Mouse (Mus musculus) cortical plate, adult 2 months (tissue): ENCODE results near the gene Irf2bpl. TPM values are rescaled to one million over a fixed set of nuclear protein-coding genes. Genes with fewer than 3 reads are reported as not detected.
A peak's percentile ranks its signal among the peaks of the same experiment; 100 is the strongest.

Experiments
- H3K27ac ChIP-seq: fragments of 200-500 bp; 2 replicates; pipeline ENCODE4 v1.5.1; 2012; ENCODE audit warnings: low read length, control low read depth, inconsistent platforms; ENCODE audit not compliant: insufficient read depth
- H3K4me1 ChIP-seq: fragments of 200-500 bp; 2 replicates; pipeline ENCODE4 v1.6.1; 2011; ENCODE audit warnings: low read length; ENCODE audit not compliant: control insufficient read depth, insufficient read depth
- H3K4me3 ChIP-seq: fragments of 200-500 bp; 2 replicates; pipeline ENCODE4 v1.5.1; 2011; ENCODE audit warnings: mild to moderate bottlenecking, low read length, control low read depth; ENCODE audit not compliant: insufficient read depth
- CTCF ChIP-seq: fragments of 200-500 bp; IDR thresholded peaks from 2 replicates; pipeline ENCODE4 v1.5.1; 2011; ENCODE audit warnings: mild to moderate bottlenecking, control low read depth, low read length; ENCODE audit not compliant: insufficient read depth; ENCODE audit errors: extremely low read depth
- POLR2A ChIP-seq: fragments of 200-500 bp; IDR thresholded peaks from 2 replicates; pipeline ENCODE4 v1.6.1; 2011; ENCODE audit warnings: mild to moderate bottlenecking, low read length, control low read depth; ENCODE audit not compliant: insufficient read depth; ENCODE audit errors: extremely low read depth
- polyA plus RNA-seq: library from polyadenylated mRNA; depleted of rRNA; stranded (reverse); fragments of >200 nt; gene quantifications from 2 replicates; pipeline ENCODE4 v1.2.3, GENCODE M21; 2012; rRNA removed

The Irf2bpl gene
- polyA plus RNA-seq, 1 experiment = 37.1 TPM

GRCm38 (mm10) chr12:86831591-86832550 is 52.7 kb downstream of the Irf2bpl start:
- H3K4me3 ChIP-seq = no peak overlapping the region
- TF ChIP-seq POLR2A (no peak), CTCF (no peak)
- peaks cover 4% of the 10 kb centered on the region for H3K4me1 ChIP-seq
- H3K27ac ChIP-seq = 0 out of 2 replicates have a peak overlapping the region, but pooled peaks have one; percentile 56

Other genes starting within 250 kb of the Irf2bpl start
- 14.7 and 15.8 TPM in 2 replicates for gene Vash1, start 206.1 kb downstream of the Irf2bpl start, polyA plus RNA-seq
- gene Angel1, start 158.3 kb downstream of the Irf2bpl start, polyA plus RNA-seq = 10.3 and 10.5 TPM in 2 replicates
- not detected in 2 replicates for gene Lrrc74a, start 150.4 kb downstream of the Irf2bpl start, polyA plus RNA-seq
- 83.7 and 84.4 TPM in 2 replicates for gene Cipc, start 62.2 kb upstream of the Irf2bpl start, polyA plus RNA-seq
- 61.1 and 65.1 TPM in 2 replicates for gene Zdhhc22, start 105.6 kb upstream of the Irf2bpl start, polyA plus RNA-seq
- gene Tmem63c, start 136.5 kb upstream of the Irf2bpl start, polyA plus RNA-seq = 39.0 and 41.3 TPM in 2 replicates
- 8.9 and 9.5 TPM in 2 replicates for gene Ngb, start 217.7 kb upstream of the Irf2bpl start, polyA plus RNA-seq